Mouse (Mus musculus) MEL (cell line): ENCODE measurements around the gene Hapln1. TPM values are rescaled to one million over a fixed set of nuclear protein-coding genes. Genes with fewer than 3 reads are reported as not detected.

Source experiments
- DNase-seq: peaks from one replicate; pipeline ENCODE4 v3.0.0; 2011; ENCODE audit warnings: low read depth, low spot score
- H3K27ac ChIP-seq: 2 replicates; pipeline ENCODE4 v1.5.1; 2012; ENCODE audit warnings: low read depth, mild to moderate bottlenecking, control low read depth, low read length, moderate library complexity; ENCODE audit not compliant: control insufficient read depth
- H3K27me3 ChIP-seq, 2 experiments: fragments of 150-350 bp in 1 of 2; sonication (generic) in 1 of 2; 2 replicates each; pipeline ENCODE4 v1.6.1; 2012; ENCODE audit warnings: low read length in 2 of 2, mild to moderate bottlenecking in 2 of 2, improper control_type of control experiment in 1 of 2, moderate library complexity in 1 of 2; ENCODE audit not compliant: insufficient read depth in 2 of 2, control insufficient read depth in 1 of 2
- H3K36me3 ChIP-seq, 2 experiments: 2 replicates each; pipeline ENCODE4 v1.6.1; 2012 to 2014; ENCODE audit warnings: low read length in 2 of 2, improper control_type of control experiment in 1 of 2, inconsistent platforms in 1 of 2, mild to moderate bottlenecking in 1 of 2; ENCODE audit not compliant: insufficient read depth in 2 of 2, control insufficient read depth in 1 of 2
- H3K4me1 ChIP-seq, 2 experiments: fragments of 150-350 bp in 1 of 2; sonication (generic) in 1 of 2; 2 replicates each; pipeline ENCODE4 v1.6.1; 2012; ENCODE audit warnings: low read length in 2 of 2, improper control_type of control experiment in 1 of 2, mild to moderate bottlenecking in 1 of 2; ENCODE audit not compliant: insufficient read depth in 2 of 2, control insufficient read depth in 1 of 2
- H3K4me3 ChIP-seq, 2 experiments: fragments of 150-350 bp in 1 of 2; sonication (generic) in 1 of 2; 2 replicates each; pipeline ENCODE4 v1.5.1; 2012; ENCODE audit warnings: low read depth in 2 of 2, low read length in 2 of 2, mild to moderate bottlenecking in 2 of 2, moderate library complexity in 2 of 2, control low read depth in 1 of 2, improper control_type of control experiment in 1 of 2; ENCODE audit not compliant: control insufficient read depth in 1 of 2, insufficient read depth in 1 of 2
- H3K79me2 ChIP-seq: 2 replicates; pipeline ENCODE4 v1.6.1; 2012; ENCODE audit warnings: mild to moderate bottlenecking, low read length, moderate library complexity; ENCODE audit not compliant: control insufficient read depth, poor library complexity, insufficient read depth
- H3K9ac ChIP-seq: 2 replicates; pipeline ENCODE4 v1.6.1; 2012; ENCODE audit warnings: low read depth, mild to moderate bottlenecking, control low read depth, low read length, moderate library complexity; ENCODE audit not compliant: control insufficient read depth, poor library complexity, severe bottlenecking
- H3K9me3 ChIP-seq: fragments of 150-350 bp; sonication (generic); replicated peaks from 2 replicates; pipeline ENCODE4 v1.6.1; 2012; ENCODE audit warnings: mild to moderate bottlenecking, low read length, improper control_type of control experiment, moderate library complexity; ENCODE audit not compliant: insufficient read depth
- BHLHE40 ChIP-seq: IDR thresholded peaks from 2 replicates; pipeline ENCODE4 v1.6.1; 2012; ENCODE audit warnings: low read depth, mild to moderate bottlenecking, inconsistent platforms, low read length, improper control_type of control experiment, borderline replicate concordance
- CHD2 ChIP-seq: IDR thresholded peaks from 2 replicates; pipeline ENCODE4 v1.6.1; 2011; ENCODE audit warnings: low read length, improper control_type of control experiment
- CTCF ChIP-seq, 3 experiments: IDR thresholded peaks in 2 of 3; conservative IDR thresholded peaks in 1 of 3; 2 replicates each; pipeline ENCODE4 v1.5.1; 2011 to 2012; ENCODE audit warnings: low read length in 3 of 3, low read depth in 2 of 3, mild to moderate bottlenecking in 2 of 3, improper control_type of control experiment in 1 of 3, inconsistent platforms in 1 of 3, mixed read lengths in 1 of 3, moderate library complexity in 1 of 3; ENCODE audit not compliant: control insufficient read depth in 1 of 3, insufficient read depth in 1 of 3, poor library complexity in 1 of 3, severe bottlenecking in 1 of 3
- E2F4 ChIP-seq: IDR thresholded peaks from 2 replicates; pipeline ENCODE4 v1.6.1; 2011; ENCODE audit warnings: low read depth, low read length, improper control_type of control experiment, borderline replicate concordance
- EP300 ChIP-seq, 2 experiments: IDR thresholded peaks; 2 replicates each; pipeline ENCODE4 v1.6.1; 2011; ENCODE audit warnings: improper control_type of control experiment in 2 of 2, low read length in 2 of 2, low read depth in 1 of 2, mild to moderate bottlenecking in 1 of 2
- ETS1 ChIP-seq: IDR thresholded peaks from 2 replicates; pipeline ENCODE4 v1.6.1; 2012; ENCODE audit warnings: low read depth, mild to moderate bottlenecking, inconsistent platforms, low read length, improper control_type of control experiment, moderate library complexity
- GATA1 ChIP-seq: IDR thresholded peaks from 2 replicates; pipeline ENCODE4 v1.6.1; 2011; ENCODE audit warnings: low read depth, low read length, improper control_type of control experiment
- JUND ChIP-seq: IDR thresholded peaks from 2 replicates; pipeline ENCODE4 v1.6.1; 2011; ENCODE audit warnings: low read depth, mild to moderate bottlenecking, improper control_type of control experiment, low read length
- KAT2A ChIP-seq: conservative IDR thresholded peaks from 2 replicates; pipeline ENCODE4 v1.6.1; 2012; ENCODE audit warnings: low read depth, low read length, improper control_type of control experiment, inconsistent platforms
- MAX ChIP-seq: IDR thresholded peaks from 2 replicates; pipeline ENCODE4 v1.6.1; 2011; ENCODE audit warnings: low read length, improper control_type of control experiment
- MEF2A ChIP-seq: IDR thresholded peaks from 2 replicates; pipeline ENCODE4 v1.6.1; 2014; ENCODE audit warnings: low read depth, mild to moderate bottlenecking, inconsistent platforms, low read length, improper control_type of control experiment; ENCODE audit not compliant: poor library complexity, insufficient replicate concordance, severe bottlenecking; ENCODE audit errors: extremely low read depth
- MXI1 ChIP-seq: IDR thresholded peaks from 2 replicates; pipeline ENCODE4 v1.6.1; 2011; ENCODE audit warnings: mild to moderate bottlenecking, low read depth, low read length, improper control_type of control experiment
- MYC ChIP-seq: IDR thresholded peaks from 2 replicates; pipeline ENCODE4 v1.6.1; 2011; ENCODE audit warnings: low read depth, mild to moderate bottlenecking, low read length, improper control_type of control experiment, moderate library complexity
- NELFE ChIP-seq: IDR thresholded peaks from 2 replicates; pipeline ENCODE4 v1.6.1; 2011; ENCODE audit warnings: low read depth, low read length, improper control_type of control experiment
- NRF1 ChIP-seq: IDR thresholded peaks from 2 replicates; pipeline ENCODE4 v1.6.1; 2014; ENCODE audit warnings: low read depth, mild to moderate bottlenecking, inconsistent platforms, low read length, improper control_type of control experiment, moderate library complexity; ENCODE audit not compliant: poor library complexity, insufficient read depth, severe bottlenecking
- POLR2A ChIP-seq, 2 experiments: IDR thresholded peaks; 2 replicates each; pipeline ENCODE4 v1.6.1; 2011 to 2012; ENCODE audit warnings: low read length in 2 of 2, mild to moderate bottlenecking in 2 of 2, control low read depth in 1 of 2, improper control_type of control experiment in 1 of 2, low read depth in 1 of 2, moderate library complexity in 1 of 2; ENCODE audit not compliant: control insufficient read depth in 1 of 2, insufficient read depth in 1 of 2, poor library complexity in 1 of 2
- POLR2AphosphoS5 ChIP-seq: IDR thresholded peaks from 2 replicates; pipeline ENCODE4 v1.6.1; 2012; ENCODE audit warnings: low read depth, borderline replicate concordance, mild to moderate bottlenecking, inconsistent platforms, low read length, moderate library complexity, mixed read lengths
- RAD21 ChIP-seq: IDR thresholded peaks from 2 replicates; pipeline ENCODE4 v1.6.1; 2011; ENCODE audit warnings: mild to moderate bottlenecking, low read depth, low read length, improper control_type of control experiment
- RCOR1 ChIP-seq: IDR thresholded peaks from 2 replicates; pipeline ENCODE4 v1.6.1; 2012; ENCODE audit warnings: low read depth, mild to moderate bottlenecking, inconsistent platforms, low read length, improper control_type of control experiment
- SIN3A ChIP-seq: IDR thresholded peaks from 2 replicates; pipeline ENCODE4 v1.6.1; 2012; ENCODE audit warnings: low read length, improper control_type of control experiment, inconsistent platforms
- SMC3 ChIP-seq: IDR thresholded peaks from 2 replicates; pipeline ENCODE4 v1.6.1; 2011; ENCODE audit warnings: low read depth, low read length, improper control_type of control experiment
- TAL1 ChIP-seq: IDR thresholded peaks from 2 replicates; pipeline ENCODE4 v1.6.1; 2012; ENCODE audit warnings: mild to moderate bottlenecking, inconsistent platforms, low read length, moderate library complexity, mixed read lengths
- TBP ChIP-seq: IDR thresholded peaks from 2 replicates; pipeline ENCODE4 v1.8.0; 2011; ENCODE audit warnings: low read depth, low read length, improper control_type of control experiment
- USF1 ChIP-seq: IDR thresholded peaks from 2 replicates; pipeline ENCODE4 v1.6.1; 2014; ENCODE audit warnings: low read depth, mild to moderate bottlenecking, inconsistent platforms, low read length, improper control_type of control experiment, moderate library complexity
- ZC3H11A ChIP-seq: IDR thresholded peaks from 2 replicates; pipeline ENCODE4 v1.6.1; 2012; ENCODE audit warnings: low read depth, mild to moderate bottlenecking, inconsistent platforms, low read length, improper control_type of control experiment
- ZMIZ1 ChIP-seq: IDR thresholded peaks from 2 replicates; pipeline ENCODE4 v1.6.1; 2012; ENCODE audit warnings: low read depth, mild to moderate bottlenecking, inconsistent platforms, low read length, improper control_type of control experiment, moderate library complexity
- ZNF384 ChIP-seq: IDR thresholded peaks from 2 replicates; pipeline ENCODE4 v1.6.1; 2012; ENCODE audit warnings: low read depth, mild to moderate bottlenecking, inconsistent platforms, low read length, improper control_type of control experiment
- polyA plus RNA-seq, 2 experiments: library from polyadenylated mRNA; stranded (reverse) in 1 of 2; unstranded in 1 of 2; fragments of >175 nt in 1 of 2; fragments of >200 nt in 1 of 2; gene quantifications; 2 replicates each; pipeline versions ENCODE4 v1.2.1 to v1.2.4; 2012; ENCODE audit warnings: low replicate concordance in 2 of 2, low read depth in 1 of 2; ENCODE audit not compliant: insufficient read length in 2 of 2, insufficient read depth in 1 of 2, missing spikeins in 1 of 2
- total RNA-seq: library from RNA; depleted of rRNA; stranded (reverse); fragments of 300-350 nt; gene quantifications from 2 replicates; pipeline ENCODE4 v1.2.3, GENCODE M21; 2012

Gene Hapln1
- total and polyA plus RNA-seq, 3 experiments = not detected

GRCm38 (mm10) chr13:89528716-89529115 lies 10.9 kb upstream of the Hapln1 start:
- H3K36me3 ChIP-seq = no peaks in the 10 kb centered on the region
- H3K27me3 ChIP-seq = no peaks in the 10 kb centered on the region
- H3K9me3 ChIP-seq = no peaks in the 10 kb centered on the region
- TF ChIP-seq E2F4 = no peak
- no peak for TF ChIP-seq ZC3H11A
- TF ChIP-seq TBP = no peak
- no peak for TF ChIP-seq NELFE
- TF ChIP-seq SMC3 = no peak
- TF ChIP-seq, all 39 proteins: peak for 0
- Histone ChIP-seq H3K79me2 (no peaks in the 10 kb centered on the region), H3K4me3 (no peak overlapping the region), H3K4me1 (no peaks in the 10 kb centered on the region), H3K9ac (no peak overlapping the region), H3K27ac (no peak overlapping the region)
- no peak for DNase-seq

DNA sequence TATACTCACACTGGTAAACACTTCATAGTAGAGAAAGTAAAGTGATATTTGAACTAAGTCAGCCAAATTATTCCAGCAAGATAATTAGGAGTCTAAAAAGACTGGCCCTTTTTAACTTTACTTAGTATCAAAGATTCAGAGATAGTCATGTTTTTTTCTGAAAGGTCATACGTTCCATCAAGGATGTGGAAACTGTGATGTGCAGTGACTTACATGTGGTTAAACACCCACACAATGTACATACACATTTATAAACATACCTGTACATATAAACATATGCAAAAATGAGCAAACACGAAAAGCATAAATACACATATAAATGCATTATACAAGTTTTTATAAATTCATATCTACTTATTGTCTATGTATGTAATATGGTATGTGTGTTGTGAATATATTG lies 9.2 kb upstream of the Hapln1 start:
- no peak for DNase-seq
- no peaks in the 10 kb centered on the region for H3K79me2 ChIP-seq
- no peaks in the 10 kb centered on the region for H3K36me3 ChIP-seq
- H3K4me3 ChIP-seq = no peak overlapping the region
- H3K27ac ChIP-seq = no peak overlapping the region
- no peaks in the 10 kb centered on the region for H3K4me1 ChIP-seq
- H3K27me3 ChIP-seq = no peaks in the 10 kb centered on the region
- no peaks in the 10 kb centered on the region for H3K9me3 ChIP-seq
- TF ChIP-seq MEF2A (no peak), ZMIZ1 (no peak), CHD2 (no peak), GATA1 (no peak), USF1 (no peak), POLR2A (IDR thresholded peaks at IDR 0.05; ENCODE audit: control insufficient read depth in 1 of 2, insufficient read depth in 1 of 2, low read depth in 1 of 2, low read length in 2 of 2, poor library complexity in 1 of 2) (no peak), CTCF (IDR thresholded peaks at IDR 0.05 in 2 of 3, conservative IDR thresholded peaks at IDR 0.05 in 1 of 3; ENCODE audit: control insufficient read depth in 1 of 3, insufficient read depth in 1 of 3, low read depth in 2 of 3, low read length in 3 of 3, poor library complexity in 1 of 3, severe bottlenecking in 1 of 3) (no peak)
- H3K9ac ChIP-seq = no peak overlapping the region

GRCm38 (mm10) chr13:89539887-89540264 lies 280 bp downstream of the Hapln1 start:
- no peaks in the 10 kb centered on the region for H3K9me3 ChIP-seq
- DNase-seq = no peak
- H3K79me2 ChIP-seq = no peaks in the 10 kb centered on the region
- H3K27ac ChIP-seq = no peak overlapping the region
- no peaks in the 10 kb centered on the region for H3K4me1 ChIP-seq
- no peak overlapping the region for H3K4me3 ChIP-seq
- no peaks in the 10 kb centered on the region for H3K36me3 ChIP-seq
- H3K9ac ChIP-seq = no peak overlapping the region
- TF ChIP-seq E2F4 (no peak), ETS1 (no peak), CTCF (IDR thresholded peaks at IDR 0.05 in 2 of 3, conservative IDR thresholded peaks at IDR 0.05 in 1 of 3; ENCODE audit: control insufficient read depth in 1 of 3, insufficient read depth in 1 of 3, low read depth in 2 of 3, low read length in 3 of 3, poor library complexity in 1 of 3, severe bottlenecking in 1 of 3) (no peak), MXI1 (no peak), TAL1 (no peak), MEF2A (no peak), EP300 (IDR thresholded peaks at IDR 0.05; ENCODE audit: low read depth in 1 of 2, low read length in 2 of 2) (no peak), RAD21 (no peak), NRF1 (no peak), CHD2 (no peak), KAT2A (no peak), RCOR1 (no peak), MAX (no peak), POLR2AphosphoS5 (no peak), MYC (no peak), ZNF384 (no peak), JUND (no peak), BHLHE40 (no peak), TBP (no peak), SIN3A (no peak)
- H3K27me3 ChIP-seq = no peaks in the 10 kb centered on the region
